Mouse (Mus musculus) liver, embryonic 16.5 days (tissue): ENCODE results near the gene Arl15. TPM values are rescaled to one million over a fixed set of nuclear protein-coding genes. Genes with fewer than 3 reads are reported as not detected.

Source experiments
- ATAC-seq: fragments of 200-750 bp; cut with Nextera tagmentation; 2 replicates; pipeline ENCODE4 v1.8.0; 2017; ENCODE audit warnings: low read depth, mild to moderate bottlenecking, moderate number of reproducible peaks, moderate library complexity
- H3K27ac ChIP-seq: fragments of 300-500 bp; sonication (generic); 2 replicates; pipeline ENCODE4 v1.5.1; 2014; ENCODE audit warnings: mild to moderate bottlenecking, low read length
- H3K27me3 ChIP-seq: fragments of 300-500 bp; sonication (generic); 2 replicates; pipeline ENCODE4 v1.6.1; 2014; ENCODE audit warnings: low read depth, low read length, mixed read lengths; ENCODE audit not compliant: control insufficient read depth, insufficient read depth
- H3K36me3 ChIP-seq: fragments of 300-500 bp; sonication (generic); 2 replicates; pipeline ENCODE4 v1.6.1; 2014; ENCODE audit warnings: mild to moderate bottlenecking; ENCODE audit not compliant: control insufficient read depth, insufficient read depth
- H3K4me1 ChIP-seq: fragments of 300-500 bp; sonication (generic); 2 replicates; pipeline ENCODE4 v1.6.1; 2014; ENCODE audit warnings: low read depth, low read length, mixed read lengths; ENCODE audit not compliant: control insufficient read depth
- H3K4me2 ChIP-seq: fragments of 300-500 bp; sonication (generic); 2 replicates; pipeline ENCODE4 v1.6.1; 2014; ENCODE audit warnings: low read depth, low read length, mixed read lengths
- H3K4me3 ChIP-seq: fragments of 300-500 bp; sonication (generic); 2 replicates; pipeline ENCODE4 v1.5.1; 2014; ENCODE audit warnings: low read depth, mild to moderate bottlenecking, low read length
- H3K9ac ChIP-seq: fragments of 300-500 bp; sonication (generic); 2 replicates; pipeline ENCODE4 v1.6.1; 2014; ENCODE audit warnings: low read depth, low read length
- H3K9me3 ChIP-seq: fragments of 300-500 bp; sonication (generic); replicated peaks from 2 replicates; pipeline ENCODE4 v1.6.1; 2016; ENCODE audit warnings: low read length; ENCODE audit not compliant: control insufficient read depth
- WGBS: fragments of 180-500 bp; shearing (Covaris S2); extraction: QIAGEN DNeasy Blood & Tissue Kit; methylation state at CpG from one replicate; pipeline ENCODE4 v1.1.7; 2014; ENCODE audit not compliant: insufficient replicate concordance; 5-methylcytosine and 5-hydroxymethylcytosine counted together
- polyA plus RNA-seq: library from polyadenylated mRNA; unstranded; fragments of >200 nt; fragmentation: Nextera tagmentation; extraction: Ambion mirVana; gene quantifications from 2 replicates; pipeline ENCODE4 v1.2.1, GENCODE M21; 2015

Gene Arl15
- polyA plus RNA-seq, 1 experiment from 2014 or later, result 2.9 TPM

GRCm38 (mm10) chr13:114061234-114061633, 266.9 kb downstream of the Arl15 start:
- H3K27ac ChIP-seq, result no peak overlapping the region
- H3K4me3 ChIP-seq, result no peak overlapping the region
- H3K4me1 ChIP-seq, result no peaks in the 10 kb centered on the region; the same call in 1 of the 2 replicates
- 85% methylated on average over 7 of the region's 7 CpGs for WGBS
- no peaks in the 10 kb centered on the region for H3K9me3 ChIP-seq
- no peak overlapping the region for H3K4me2 ChIP-seq
- ATAC-seq, result no peak
- H3K27me3 ChIP-seq, result no peaks in the 10 kb centered on the region
- no peaks in the 10 kb centered on the region for H3K36me3 ChIP-seq
- no peak overlapping the region for H3K9ac ChIP-seq

GRCm38 (mm10) chr13:114064069-114064468, 269.8 kb downstream of the Arl15 start:
- Histone ChIP-seq H3K9ac (no peak overlapping the region), H3K27ac (no peak overlapping the region), H3K36me3 (no peaks in the 10 kb centered on the region), H3K27me3 (no peaks in the 10 kb centered on the region), H3K9me3 (no peaks in the 10 kb centered on the region), H3K4me2 (no peak overlapping the region), H3K4me3 (no peak overlapping the region), H3K4me1 (no peaks in the 10 kb centered on the region; the same call in 1 of the 2 replicates)
- no peak for ATAC-seq
- 81% methylated on average over 9 of the region's 9 CpGs for WGBS

GRCm38 (mm10) chr13:114065012-114065411, 270.7 kb downstream of the Arl15 start:
- H3K27ac ChIP-seq, result peak overlapping the region; percentile 39; the same call in 1 of the 2 replicates
- H3K27me3 ChIP-seq, result no peaks in the 10 kb centered on the region

GRCm38 (mm10) chr13:114068421-114068820, 274.1 kb downstream of the Arl15 start:
- no peak for ATAC-seq
- H3K27ac ChIP-seq, result no peak overlapping the region
- WGBS, result 82% methylated on average over 5 of the region's 5 CpGs

More at GRCm38 (mm10) chr13:114065012-114065411, 270.7 kb downstream of the Arl15 start:
- Histone ChIP-seq H3K4me3 (no peak overlapping the region), H3K9me3 (no peaks in the 10 kb centered on the region), H3K4me2 (peak overlapping the region; percentile 31), H3K9ac (no peak overlapping the region), H3K4me1 (no peaks in the 10 kb centered on the region; the same call in 1 of the 2 replicates), H3K36me3 (no peaks in the 10 kb centered on the region)
- WGBS, result 56% methylated on average over 6 of the region's 6 CpGs
- ATAC-seq, result peak; percentile 72

GRCm38 (mm10) chr13:114071439-114071838, 277.1 kb downstream of the Arl15 start:
- ATAC-seq, result no peak
- no peak overlapping the region for H3K4me3 ChIP-seq

More at GRCm38 (mm10) chr13:114068421-114068820, 274.1 kb downstream of the Arl15 start:
- Histone ChIP-seq H3K4me3 (no peak overlapping the region), H3K4me2 (no peak overlapping the region), H3K27me3 (no peaks in the 10 kb centered on the region), H3K4me1 (no peaks in the 10 kb centered on the region; the same call in 1 of the 2 replicates), H3K9ac (no peak overlapping the region), H3K36me3 (no peaks in the 10 kb centered on the region), H3K9me3 (no peaks in the 10 kb centered on the region)

GRCm38 (mm10) chr13:114074471-114074870, 280.2 kb downstream of the Arl15 start:
- Histone ChIP-seq H3K27me3 (no peaks in the 10 kb centered on the region), H3K27ac (no peak overlapping the region), H3K4me2 (no peak overlapping the region), H3K36me3 (no peaks in the 10 kb centered on the region), H3K9me3 (no peaks in the 10 kb centered on the region), H3K9ac (no peak overlapping the region), H3K4me1 (no peaks in the 10 kb centered on the region), H3K4me3 (no peak overlapping the region)
- WGBS, result 56% methylated on average over 8 of the region's 8 CpGs
- no peak for ATAC-seq

More at GRCm38 (mm10) chr13:114071439-114071838, 277.1 kb downstream of the Arl15 start:
- no peaks in the 10 kb centered on the region for H3K27me3 ChIP-seq
- H3K4me2 ChIP-seq, result no peak overlapping the region
- H3K9me3 ChIP-seq, result no peaks in the 10 kb centered on the region
- no peak overlapping the region for H3K27ac ChIP-seq
- H3K36me3 ChIP-seq, result no peaks in the 10 kb centered on the region
- H3K4me1 ChIP-seq, result no peaks in the 10 kb centered on the region
- no peak overlapping the region for H3K9ac ChIP-seq
- WGBS, result 72% methylated on average over 7 of the region's 7 CpGs

GRCm38 (mm10) chr13:114075724-114076384, 281.5 kb downstream of the Arl15 start:
- no peaks in the 10 kb centered on the region for H3K4me1 ChIP-seq
- ATAC-seq, result peak; percentile 74
- no peak overlapping the region for H3K9ac ChIP-seq
- no peaks in the 10 kb centered on the region for H3K9me3 ChIP-seq
- no peak overlapping the region for H3K4me2 ChIP-seq
- no peaks in the 10 kb centered on the region for H3K36me3 ChIP-seq
- no peak overlapping the region for H3K4me3 ChIP-seq
- H3K27ac ChIP-seq, result no peak overlapping the region
- WGBS, result 65% methylated on average over 9 of the region's 9 CpGs
- no peaks in the 10 kb centered on the region for H3K27me3 ChIP-seq

- WGBS, result 78% methylated on average over 9 of the region's 9 CpGs
- Histone ChIP-seq H3K27ac (no peak overlapping the region), H3K4me3 (no peak overlapping the region), H3K36me3 (no peaks in the 10 kb centered on the region), H3K4me1 (no peaks in the 10 kb centered on the region), H3K27me3 (no peaks in the 10 kb centered on the region), H3K4me2 (no peak overlapping the region), H3K9me3 (no peaks in the 10 kb centered on the region), H3K9ac (no peak overlapping the region)
- no peak for ATAC-seq
These were observed 282.9 kb downstream of the Arl15 start for GRCm38 (mm10) chr13:114077181-114077580.

- ATAC-seq, result no peak
- Histone ChIP-seq H3K4me1 (no peaks in the 10 kb centered on the region), H3K9ac (no peak overlapping the region), H3K27ac (no peak overlapping the region), H3K9me3 (no peaks in the 10 kb centered on the region), H3K27me3 (no peaks in the 10 kb centered on the region), H3K4me2 (no peak overlapping the region), H3K36me3 (no peaks in the 10 kb centered on the region), H3K4me3 (no peak overlapping the region)
- 56% methylated on average over 17 of the region's 17 CpGs for WGBS
These were observed 283.4 kb downstream of the Arl15 start for GRCm38 (mm10) chr13:114077584-114078270.
